Mouse (Mus musculus) T-cell, adult 2 months (primary cell): ENCODE data around the gene Zfp746.
A peak's percentile ranks its signal among the peaks of the same experiment; 100 is the strongest.

ENCODE experiments used
- DNase-seq: peaks from one replicate; pipeline ENCODE4 v3.0.0; 2022; ENCODE audit warnings: low spot score

Zfp746 gene

GRCm38 (mm10) chr6:48047114-48047449 lies 39.3 kb downstream of the Zfp746 start:
- peak; percentile 4 for DNase-seq

- DNase-seq: no peak
These were observed 53.7 kb downstream of the Zfp746 start for GRCm38 (mm10) chr6:48032661-48033060.

- no peak for DNase-seq
These were observed 60.3 kb downstream of the Zfp746 start for GRCm38 (mm10) chr6:48025905-48026660.

GRCm38 (mm10) chr6:48024994-48025345 lies 61.4 kb downstream of the Zfp746 start:
- DNase-seq: no peak

- no peak for DNase-seq
These were observed 61.9 kb downstream of the Zfp746 start for GRCm38 (mm10) chr6:48024330-48024993.

GRCm38 (mm10) chr6:48022672-48023071 lies 63.7 kb downstream of the Zfp746 start:
- DNase-seq: no peak

GRCm38 (mm10) chr6:48021678-48022077 lies 64.7 kb downstream of the Zfp746 start:
- DNase-seq: no peak

- DNase-seq: no peak
These were observed 66.4 kb downstream of the Zfp746 start for GRCm38 (mm10) chr6:48020006-48020405.

GRCm38 (mm10) chr6:48016841-48017240 lies 69.6 kb downstream of the Zfp746 start:
- no peak for DNase-seq

GRCm38 (mm10) chr6:48016090-48016521 lies 70.3 kb downstream of the Zfp746 start:
- peak; percentile 78 for DNase-seq
